Mouse (Mus musculus): Measurements from ENCODE around the gene Togaram1.
A peak's percentile ranks its signal among the peaks of the same experiment; 100 is the strongest.

Gene Togaram1

GRCm38 (mm10) chr12:65058203-65058602 lies 92.6 kb downstream of the Togaram1 start:
- no peak for DNase-seq

DNA sequence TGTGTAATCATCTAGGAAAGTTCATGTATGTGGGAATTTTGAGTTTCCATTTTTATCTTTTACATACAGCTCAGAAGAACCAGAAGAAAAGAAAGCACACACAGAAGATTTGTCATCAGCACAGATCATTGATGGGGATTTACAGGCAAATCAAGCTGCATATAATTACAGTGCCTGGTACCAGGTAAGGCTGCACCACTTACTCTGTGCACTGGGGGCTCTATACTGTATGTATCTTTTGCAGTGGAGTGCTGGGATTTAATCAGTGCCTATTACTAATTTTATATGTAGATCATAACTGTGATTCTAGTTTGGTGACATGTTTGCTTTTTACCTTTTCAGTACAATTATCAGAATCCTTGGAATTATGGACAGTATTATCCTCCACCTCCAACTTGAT lies 95.5 kb downstream of the Togaram1 start:
- no peak for DNase-seq

DNA sequence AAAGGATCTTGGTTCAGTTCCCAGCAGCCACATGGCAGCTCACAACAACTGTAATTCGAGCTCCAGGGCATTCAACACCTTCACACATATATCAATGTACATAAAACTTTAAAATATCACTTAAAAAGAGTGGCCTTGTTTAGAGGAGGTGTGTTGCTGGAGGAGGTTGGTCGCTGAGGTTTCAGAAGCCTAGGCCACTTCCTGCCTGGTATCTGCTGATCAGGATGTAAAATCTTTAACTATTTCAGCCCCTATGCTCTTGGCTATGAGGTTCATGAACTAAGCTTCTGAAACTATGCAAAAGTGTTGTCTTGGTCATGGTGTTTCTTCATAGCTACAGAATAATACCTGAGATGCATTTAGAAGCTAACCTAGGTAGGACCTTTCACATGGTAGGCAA lies 99.6 kb downstream of the Togaram1 start:
- peak; percentile 20 for DNase-seq

DNA sequence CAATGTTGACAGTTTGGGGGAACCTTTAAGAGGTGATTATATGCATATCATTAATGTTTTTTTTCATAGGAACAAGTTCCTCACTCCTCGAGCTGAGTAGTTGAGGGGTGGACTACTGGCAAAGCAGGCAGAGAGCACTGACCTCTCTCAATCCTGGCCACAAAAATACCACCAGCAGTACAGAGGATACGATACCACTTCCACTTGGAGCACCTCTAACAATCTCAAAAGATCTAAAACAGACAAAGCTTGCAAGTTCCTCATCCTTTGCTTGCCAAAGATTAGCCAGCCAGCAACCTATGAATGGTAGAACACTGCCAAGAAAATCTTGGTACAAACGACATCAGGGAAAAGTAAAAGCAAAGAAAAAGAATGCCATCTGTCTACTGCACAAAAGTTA lies 100.6 kb downstream of the Togaram1 start:
- no peak for DNase-seq

DNA sequence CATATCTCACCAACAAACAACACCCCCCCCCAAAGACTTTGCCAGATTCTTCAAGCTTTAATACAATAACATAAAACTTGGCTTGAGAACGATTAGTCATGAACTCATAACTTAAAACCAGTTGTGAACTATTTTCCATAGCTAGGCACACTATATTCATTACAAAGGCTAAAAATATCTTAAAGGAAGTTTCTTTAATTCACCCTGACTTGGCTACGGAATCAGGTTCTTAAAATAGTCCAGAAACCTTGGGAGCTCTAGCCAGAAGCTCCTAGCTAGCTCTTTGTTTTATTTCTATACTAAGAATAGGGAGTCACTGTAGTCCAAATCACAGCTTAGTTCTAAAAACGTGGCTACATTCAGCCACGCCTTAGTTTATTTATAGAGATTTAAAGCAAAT lies 102.8 kb downstream of the Togaram1 start:
- no peak for DNase-seq

Measured in thymus, postnatal 14 days (tissue).